Mouse (Mus musculus): ENCODE results near the gene Vav2. TPM values are rescaled to one million over a fixed set of nuclear protein-coding genes. Genes with fewer than 3 reads are reported as not detected.

Gene Vav2
- total RNA-seq (2017) = 11.5 and 11.6 TPM in 2 replicates

- ATAC-seq (replicated peaks in 1 of 2; ENCODE audit: insufficient read depth in 1 of 2, low FRiP score in 2 of 2, low TSS enrichment in 1 of 2, low read depth in 1 of 2, poor library complexity in 2 of 2, severe bottlenecking in 2 of 2) = peak; percentile 89 to 92
Measured at GRCm38 (mm10) chr2:27426855-27427457, at the start of gene Vav2. Vav2 (minus strand) TSS chr2:27427033.

DNA sequence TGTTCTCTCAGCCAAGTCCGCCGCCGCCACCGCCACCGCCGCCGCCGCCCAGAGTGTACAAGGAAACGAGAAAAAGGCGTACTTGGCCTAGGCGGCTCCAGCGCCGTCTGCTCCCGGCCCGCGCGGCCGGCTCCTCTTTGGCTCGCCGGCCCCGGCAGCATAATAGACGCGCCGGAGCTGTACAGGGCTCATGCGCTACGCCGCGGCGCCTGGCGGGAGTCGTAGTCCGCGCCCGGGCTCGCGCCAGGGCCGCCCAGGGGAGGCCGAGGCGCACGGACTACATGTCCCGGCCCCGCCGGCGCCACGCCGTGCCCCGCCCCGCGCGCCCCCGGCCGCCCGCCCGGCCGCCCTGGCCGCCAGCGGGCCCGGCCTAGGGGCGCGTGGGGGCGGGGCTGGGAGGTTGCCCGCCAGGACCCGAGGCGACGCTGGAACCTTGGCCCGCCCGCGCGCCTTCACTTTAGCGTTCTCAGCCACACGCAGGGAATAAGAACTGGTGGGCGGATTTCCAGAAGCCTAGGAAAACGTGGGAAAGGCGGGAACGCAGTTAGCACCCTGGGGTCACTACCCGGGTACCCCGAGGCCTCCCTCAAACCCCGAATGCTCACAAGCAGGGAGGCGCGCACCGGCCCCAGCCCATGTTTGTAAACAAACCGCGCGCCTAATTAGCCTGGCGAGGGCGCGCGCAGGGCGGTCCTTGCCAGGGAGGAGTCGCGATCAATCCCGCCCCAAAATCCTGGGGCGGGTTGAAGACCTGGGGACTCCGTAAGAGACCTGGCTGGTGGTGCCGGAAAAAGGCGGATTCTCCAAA, 48.9 kb upstream of the Vav2 start:
- ATAC-seq (replicated peaks in 1 of 2; ENCODE audit: insufficient read depth in 1 of 2, low FRiP score in 2 of 2, low TSS enrichment in 1 of 2, low read depth in 1 of 2, poor library complexity in 2 of 2, severe bottlenecking in 2 of 2) = peak; percentile 70 to 77

- no peak for ATAC-seq (replicated peaks in 1 of 2; ENCODE audit: insufficient read depth in 1 of 2, low FRiP score in 2 of 2, low TSS enrichment in 1 of 2, low read depth in 1 of 2, poor library complexity in 2 of 2, severe bottlenecking in 2 of 2)
Measured at GRCm38 (mm10) chr2:27474621-27475484, 48.0 kb upstream of the Vav2 start.

- ATAC-seq (replicated peaks in 1 of 2; ENCODE audit: insufficient read depth in 1 of 2, low FRiP score in 2 of 2, low TSS enrichment in 1 of 2, low read depth in 1 of 2, poor library complexity in 2 of 2, severe bottlenecking in 2 of 2) = no peak
Measured at GRCm38 (mm10) chr2:27473911-27474310, 47.1 kb upstream of the Vav2 start.

GRCm38 (mm10) chr2:27473061-27473765, 46.4 kb upstream of the Vav2 start:
- no peak for ATAC-seq (replicated peaks in 1 of 2; ENCODE audit: insufficient read depth in 1 of 2, low FRiP score in 2 of 2, low TSS enrichment in 1 of 2, low read depth in 1 of 2, poor library complexity in 2 of 2, severe bottlenecking in 2 of 2)

DNA sequence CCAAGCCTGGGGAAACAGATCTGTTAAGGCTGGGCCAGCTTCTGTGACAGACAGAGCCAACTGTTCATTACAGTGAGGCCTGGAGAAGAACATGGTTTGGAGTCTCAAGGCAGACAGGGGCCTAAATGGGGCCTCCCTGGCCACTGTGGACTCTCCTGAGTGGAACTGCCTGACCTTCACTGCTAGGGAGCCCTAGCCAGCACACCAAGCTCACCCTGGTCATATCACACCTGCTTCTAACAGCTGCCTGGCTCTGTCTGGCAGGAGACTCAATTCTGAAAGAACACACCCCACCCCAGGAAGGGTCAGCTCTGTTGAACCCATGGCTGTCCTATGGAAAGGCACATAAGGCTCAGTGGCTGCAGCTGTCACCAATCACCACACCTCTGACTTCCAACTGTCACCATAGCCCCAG, 44.3 kb upstream of the Vav2 start:
- ATAC-seq (replicated peaks in 1 of 2; ENCODE audit: insufficient read depth in 1 of 2, low FRiP score in 2 of 2, low TSS enrichment in 1 of 2, low read depth in 1 of 2, poor library complexity in 2 of 2, severe bottlenecking in 2 of 2) = no peak

DNA sequence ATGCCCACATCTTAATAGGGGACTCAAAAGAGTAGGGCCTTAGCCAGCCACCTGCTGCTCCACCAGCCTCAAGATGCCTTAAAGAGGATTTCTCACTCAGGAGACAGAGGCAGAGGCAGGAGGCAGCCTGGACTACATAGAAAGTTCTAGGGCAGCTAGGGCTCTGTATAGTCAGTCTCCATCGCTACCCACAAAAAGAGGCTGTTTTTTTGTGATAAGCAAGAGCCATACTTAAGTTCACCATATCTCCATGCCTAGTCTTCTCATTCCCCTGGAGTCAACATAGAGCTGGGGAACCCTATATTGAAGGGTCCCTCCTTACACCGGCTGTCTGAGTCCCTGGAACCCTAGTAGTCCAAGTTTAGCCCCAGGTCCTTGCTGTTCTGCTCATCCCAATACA, 43.7 kb upstream of the Vav2 start:
- ATAC-seq (replicated peaks in 1 of 2; ENCODE audit: insufficient read depth in 1 of 2, low FRiP score in 2 of 2, low TSS enrichment in 1 of 2, low read depth in 1 of 2, poor library complexity in 2 of 2, severe bottlenecking in 2 of 2) = no peak

DNA sequence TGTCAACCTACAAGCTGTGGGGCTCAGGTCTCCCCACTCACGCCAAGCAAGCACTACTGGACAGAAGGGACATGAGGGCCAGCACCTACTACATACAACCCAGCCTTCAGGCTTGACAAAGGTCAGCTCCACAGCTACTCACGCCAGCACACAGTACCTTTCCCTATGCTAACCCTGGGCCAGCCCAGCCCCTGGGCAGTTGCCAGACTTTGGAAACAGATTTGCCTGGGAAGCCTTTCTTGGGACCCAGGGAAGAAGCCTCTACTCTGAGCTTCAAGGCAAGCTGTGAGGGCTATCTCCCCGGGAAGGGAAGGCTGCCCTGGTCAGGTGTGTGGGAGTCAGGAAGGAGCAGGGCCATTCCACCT, 43.1 kb upstream of the Vav2 start:
- no peak for ATAC-seq (replicated peaks in 1 of 2; ENCODE audit: insufficient read depth in 1 of 2, low FRiP score in 2 of 2, low TSS enrichment in 1 of 2, low read depth in 1 of 2, poor library complexity in 2 of 2, severe bottlenecking in 2 of 2)

- ATAC-seq (replicated peaks in 1 of 2; ENCODE audit: insufficient read depth in 1 of 2, low FRiP score in 2 of 2, low TSS enrichment in 1 of 2, low read depth in 1 of 2, poor library complexity in 2 of 2, severe bottlenecking in 2 of 2) = no peak
Measured at GRCm38 (mm10) chr2:27469292-27469990, 42.6 kb upstream of the Vav2 start.

- ATAC-seq (replicated peaks in 1 of 2; ENCODE audit: insufficient read depth in 1 of 2, low FRiP score in 2 of 2, low TSS enrichment in 1 of 2, low read depth in 1 of 2, poor library complexity in 2 of 2, severe bottlenecking in 2 of 2) = no peak
Measured at GRCm38 (mm10) chr2:27462901-27463300, 36.1 kb upstream of the Vav2 start.

- no peak for ATAC-seq (replicated peaks in 1 of 2; ENCODE audit: insufficient read depth in 1 of 2, low FRiP score in 2 of 2, low TSS enrichment in 1 of 2, low read depth in 1 of 2, poor library complexity in 2 of 2, severe bottlenecking in 2 of 2)
Measured at GRCm38 (mm10) chr2:27461881-27462660, 35.2 kb upstream of the Vav2 start.

DNA sequence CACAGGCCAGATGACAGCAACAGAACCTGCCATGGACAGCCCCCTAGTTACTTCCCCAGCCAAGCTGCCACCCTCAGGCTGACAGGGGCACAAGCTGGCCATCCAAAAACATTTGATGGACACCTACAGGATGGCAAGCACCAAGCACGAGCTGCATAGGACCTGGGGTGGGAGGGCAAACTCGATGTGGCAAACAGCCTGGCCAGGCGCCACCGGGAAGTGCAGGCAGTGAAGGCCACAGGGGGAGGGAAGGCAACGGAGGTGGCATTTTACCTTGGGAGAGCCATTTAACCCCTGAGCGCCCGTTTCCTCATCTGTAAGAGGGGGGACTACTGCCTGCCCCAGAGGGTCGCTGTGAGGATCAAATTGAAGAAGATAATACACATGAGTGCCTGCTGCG, 33.8 kb upstream of the Vav2 start:
- no peak for ATAC-seq (replicated peaks in 1 of 2; ENCODE audit: insufficient read depth in 1 of 2, low FRiP score in 2 of 2, low TSS enrichment in 1 of 2, low read depth in 1 of 2, poor library complexity in 2 of 2, severe bottlenecking in 2 of 2)

GRCm38 (mm10) chr2:27460163-27460562, 33.3 kb upstream of the Vav2 start:
- ATAC-seq (replicated peaks in 1 of 2; ENCODE audit: insufficient read depth in 1 of 2, low FRiP score in 2 of 2, low TSS enrichment in 1 of 2, low read depth in 1 of 2, poor library complexity in 2 of 2, severe bottlenecking in 2 of 2) = no peak

DNA sequence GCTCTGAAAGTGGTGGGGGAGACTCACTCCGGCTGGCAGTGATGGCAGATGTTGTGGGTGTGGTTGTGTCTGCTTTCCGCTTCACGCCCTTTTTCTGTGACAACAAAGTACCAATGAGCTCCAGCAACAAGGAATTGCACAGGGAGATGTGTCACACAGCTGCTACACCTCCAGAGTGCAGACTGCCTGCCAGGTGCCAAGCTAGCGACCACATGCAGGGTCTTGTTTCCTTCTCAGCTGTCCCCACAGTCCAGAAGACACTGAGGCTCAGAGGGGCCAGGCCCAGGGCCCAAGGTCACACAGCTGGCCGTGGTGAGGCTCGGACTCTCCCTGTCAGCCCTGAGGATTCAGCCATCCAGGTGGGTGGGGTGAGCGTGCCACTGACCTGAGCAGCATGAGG, 32.9 kb upstream of the Vav2 start:
- ATAC-seq (replicated peaks in 1 of 2; ENCODE audit: insufficient read depth in 1 of 2, low FRiP score in 2 of 2, low TSS enrichment in 1 of 2, low read depth in 1 of 2, poor library complexity in 2 of 2, severe bottlenecking in 2 of 2) = no peak

DNA sequence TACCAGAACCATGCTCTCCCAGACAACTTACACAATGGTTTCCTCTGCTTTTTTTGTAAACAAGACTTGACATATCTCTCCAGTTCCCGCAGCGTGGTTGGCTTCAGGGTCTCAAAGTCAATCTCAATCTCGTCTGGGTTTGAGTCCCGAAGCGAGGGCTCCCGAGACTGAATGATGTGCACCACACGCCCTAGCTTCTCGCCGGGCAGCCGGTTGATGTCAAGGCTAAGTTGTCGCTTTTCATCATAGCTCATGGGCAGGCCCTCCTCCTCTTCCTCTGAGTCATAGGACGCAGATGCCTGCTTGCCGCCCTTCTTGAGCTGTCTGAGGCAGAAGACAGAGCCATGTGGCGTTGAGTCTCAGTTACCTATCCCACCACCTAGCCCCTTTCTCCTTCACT, 23.4 kb upstream of the Vav2 start:
- ATAC-seq (replicated peaks in 1 of 2; ENCODE audit: insufficient read depth in 1 of 2, low FRiP score in 2 of 2, low TSS enrichment in 1 of 2, low read depth in 1 of 2, poor library complexity in 2 of 2, severe bottlenecking in 2 of 2) = no peak

DNA sequence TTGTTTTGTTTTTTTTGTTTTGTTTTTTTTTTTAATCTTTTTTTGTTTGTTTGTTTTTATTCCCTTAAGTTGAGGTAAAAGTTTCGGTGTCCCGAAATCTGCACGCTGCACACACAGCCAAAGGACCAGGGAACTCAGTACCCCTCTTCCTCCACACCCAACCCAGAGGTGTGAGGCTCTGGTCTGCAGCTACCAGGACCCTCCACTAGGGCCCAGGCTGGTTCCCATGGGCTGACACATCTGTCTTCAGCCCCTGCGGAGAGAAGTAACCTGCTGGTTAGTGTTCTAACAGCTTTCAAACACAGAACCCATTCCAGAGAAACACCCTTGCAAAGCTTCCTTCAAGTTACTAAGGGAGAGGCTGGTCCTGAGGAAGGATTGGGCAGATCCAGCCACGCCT, 20.9 kb upstream of the Vav2 start:
- ATAC-seq (replicated peaks in 1 of 2; ENCODE audit: insufficient read depth in 1 of 2, low FRiP score in 2 of 2, low TSS enrichment in 1 of 2, low read depth in 1 of 2, poor library complexity in 2 of 2, severe bottlenecking in 2 of 2) = no peak

All from hematopoietic stem cell, adult 5-6 weeks (primary cell).